Mouse (Mus musculus) MEL (cell line): ENCODE results near the gene Ccdc157. TPM values are rescaled to one million over a fixed set of nuclear protein-coding genes. Genes with fewer than 3 reads are reported as not detected.

Experiments
- DNase-seq: peaks from one replicate; pipeline ENCODE4 v3.0.0; 2011; ENCODE audit warnings: low read depth, low spot score
- H3K27ac ChIP-seq: 2 replicates; pipeline ENCODE4 v1.5.1; 2012; ENCODE audit warnings: low read depth, mild to moderate bottlenecking, control low read depth, low read length, moderate library complexity; ENCODE audit not compliant: control insufficient read depth
- H3K27me3 ChIP-seq, 2 experiments: fragments of 150-350 bp in 1 of 2; sonication (generic) in 1 of 2; 2 replicates each; pipeline ENCODE4 v1.6.1; 2012; ENCODE audit warnings: low read length in 2 of 2, mild to moderate bottlenecking in 2 of 2, improper control_type of control experiment in 1 of 2, moderate library complexity in 1 of 2; ENCODE audit not compliant: insufficient read depth in 2 of 2, control insufficient read depth in 1 of 2
- H3K36me3 ChIP-seq, 2 experiments: 2 replicates each; pipeline ENCODE4 v1.6.1; 2012 to 2014; ENCODE audit warnings: low read length in 2 of 2, improper control_type of control experiment in 1 of 2, inconsistent platforms in 1 of 2, mild to moderate bottlenecking in 1 of 2; ENCODE audit not compliant: insufficient read depth in 2 of 2, control insufficient read depth in 1 of 2
- H3K4me1 ChIP-seq, 2 experiments: fragments of 150-350 bp in 1 of 2; sonication (generic) in 1 of 2; 2 replicates each; pipeline ENCODE4 v1.6.1; 2012; ENCODE audit warnings: low read length in 2 of 2, improper control_type of control experiment in 1 of 2, mild to moderate bottlenecking in 1 of 2; ENCODE audit not compliant: insufficient read depth in 2 of 2, control insufficient read depth in 1 of 2
- H3K4me3 ChIP-seq, 2 experiments: fragments of 150-350 bp in 1 of 2; sonication (generic) in 1 of 2; 2 replicates each; pipeline ENCODE4 v1.5.1; 2012; ENCODE audit warnings: low read depth in 2 of 2, low read length in 2 of 2, mild to moderate bottlenecking in 2 of 2, moderate library complexity in 2 of 2, control low read depth in 1 of 2, improper control_type of control experiment in 1 of 2; ENCODE audit not compliant: control insufficient read depth in 1 of 2, insufficient read depth in 1 of 2
- H3K79me2 ChIP-seq: 2 replicates; pipeline ENCODE4 v1.6.1; 2012; ENCODE audit warnings: mild to moderate bottlenecking, low read length, moderate library complexity; ENCODE audit not compliant: control insufficient read depth, poor library complexity, insufficient read depth
- H3K9ac ChIP-seq: 2 replicates; pipeline ENCODE4 v1.6.1; 2012; ENCODE audit warnings: low read depth, mild to moderate bottlenecking, control low read depth, low read length, moderate library complexity; ENCODE audit not compliant: control insufficient read depth, poor library complexity, severe bottlenecking
- H3K9me3 ChIP-seq: fragments of 150-350 bp; sonication (generic); replicated peaks from 2 replicates; pipeline ENCODE4 v1.6.1; 2012; ENCODE audit warnings: mild to moderate bottlenecking, low read length, improper control_type of control experiment, moderate library complexity; ENCODE audit not compliant: insufficient read depth
- CHD1 ChIP-seq: IDR thresholded peaks from 2 replicates; pipeline ENCODE4 v1.6.1; 2012; ENCODE audit warnings: low read depth, mild to moderate bottlenecking, inconsistent platforms, low read length, improper control_type of control experiment
- E2F4 ChIP-seq: IDR thresholded peaks from 2 replicates; pipeline ENCODE4 v1.6.1; 2011; ENCODE audit warnings: low read depth, low read length, improper control_type of control experiment, borderline replicate concordance
- ELF1 ChIP-seq: IDR thresholded peaks from 2 replicates; pipeline ENCODE4 v1.6.1; 2014; ENCODE audit warnings: low read depth, mild to moderate bottlenecking, inconsistent platforms, low read length, improper control_type of control experiment, moderate library complexity
- EP300 ChIP-seq, 2 experiments: IDR thresholded peaks; 2 replicates each; pipeline ENCODE4 v1.6.1; 2011; ENCODE audit warnings: improper control_type of control experiment in 2 of 2, low read length in 2 of 2, low read depth in 1 of 2, mild to moderate bottlenecking in 1 of 2
- ETS1 ChIP-seq: IDR thresholded peaks from 2 replicates; pipeline ENCODE4 v1.6.1; 2012; ENCODE audit warnings: low read depth, mild to moderate bottlenecking, inconsistent platforms, low read length, improper control_type of control experiment, moderate library complexity
- GABPA ChIP-seq: IDR thresholded peaks from 2 replicates; pipeline ENCODE4 v1.6.1; 2012; ENCODE audit warnings: low read depth, mild to moderate bottlenecking, inconsistent platforms, low read length, improper control_type of control experiment, moderate library complexity
- GATA1 ChIP-seq: IDR thresholded peaks from 2 replicates; pipeline ENCODE4 v1.6.1; 2011; ENCODE audit warnings: low read depth, low read length, improper control_type of control experiment
- HCFC1 ChIP-seq: IDR thresholded peaks from 2 replicates; pipeline ENCODE4 v1.6.1; 2012; ENCODE audit warnings: low read depth, mild to moderate bottlenecking, inconsistent platforms, low read length, improper control_type of control experiment, moderate library complexity
- JUND ChIP-seq: IDR thresholded peaks from 2 replicates; pipeline ENCODE4 v1.6.1; 2011; ENCODE audit warnings: low read depth, mild to moderate bottlenecking, improper control_type of control experiment, low read length
- KAT2A ChIP-seq: conservative IDR thresholded peaks from 2 replicates; pipeline ENCODE4 v1.6.1; 2012; ENCODE audit warnings: low read depth, low read length, improper control_type of control experiment, inconsistent platforms
- MAFK ChIP-seq: IDR thresholded peaks from 2 replicates; pipeline ENCODE4 v1.6.1; 2011; ENCODE audit warnings: low read depth, mild to moderate bottlenecking, low read length, improper control_type of control experiment, borderline replicate concordance
- MAX ChIP-seq: IDR thresholded peaks from 2 replicates; pipeline ENCODE4 v1.6.1; 2011; ENCODE audit warnings: low read length, improper control_type of control experiment
- MAZ ChIP-seq: IDR thresholded peaks from 2 replicates; pipeline ENCODE4 v1.6.1; 2012; ENCODE audit warnings: low read depth, mild to moderate bottlenecking, inconsistent platforms, low read length, improper control_type of control experiment
- MEF2A ChIP-seq: IDR thresholded peaks from 2 replicates; pipeline ENCODE4 v1.6.1; 2014; ENCODE audit warnings: low read depth, mild to moderate bottlenecking, inconsistent platforms, low read length, improper control_type of control experiment; ENCODE audit not compliant: poor library complexity, insufficient replicate concordance, severe bottlenecking; ENCODE audit errors: extremely low read depth
- MXI1 ChIP-seq: IDR thresholded peaks from 2 replicates; pipeline ENCODE4 v1.6.1; 2011; ENCODE audit warnings: mild to moderate bottlenecking, low read depth, low read length, improper control_type of control experiment
- MYB ChIP-seq: IDR thresholded peaks from 2 replicates; pipeline ENCODE4 v1.6.1; 2011; ENCODE audit warnings: mild to moderate bottlenecking, low read depth, low read length, improper control_type of control experiment
- MYC ChIP-seq: IDR thresholded peaks from 2 replicates; pipeline ENCODE4 v1.6.1; 2011; ENCODE audit warnings: low read depth, mild to moderate bottlenecking, low read length, improper control_type of control experiment, moderate library complexity
- NELFE ChIP-seq: IDR thresholded peaks from 2 replicates; pipeline ENCODE4 v1.6.1; 2011; ENCODE audit warnings: low read depth, low read length, improper control_type of control experiment
- POLR2A ChIP-seq, 2 experiments: IDR thresholded peaks; 2 replicates each; pipeline ENCODE4 v1.6.1; 2011 to 2012; ENCODE audit warnings: low read length in 2 of 2, mild to moderate bottlenecking in 2 of 2, control low read depth in 1 of 2, improper control_type of control experiment in 1 of 2, low read depth in 1 of 2, moderate library complexity in 1 of 2; ENCODE audit not compliant: control insufficient read depth in 1 of 2, insufficient read depth in 1 of 2, poor library complexity in 1 of 2
- POLR2AphosphoS2 ChIP-seq: IDR thresholded peaks from 2 replicates; pipeline ENCODE4 v1.6.1; 2011; ENCODE audit warnings: low read length, improper control_type of control experiment
- POLR2AphosphoS5 ChIP-seq: IDR thresholded peaks from 2 replicates; pipeline ENCODE4 v1.6.1; 2012; ENCODE audit warnings: low read depth, borderline replicate concordance, mild to moderate bottlenecking, inconsistent platforms, low read length, moderate library complexity, mixed read lengths
- RAD21 ChIP-seq: IDR thresholded peaks from 2 replicates; pipeline ENCODE4 v1.6.1; 2011; ENCODE audit warnings: mild to moderate bottlenecking, low read depth, low read length, improper control_type of control experiment
- RCOR1 ChIP-seq: IDR thresholded peaks from 2 replicates; pipeline ENCODE4 v1.6.1; 2012; ENCODE audit warnings: low read depth, mild to moderate bottlenecking, inconsistent platforms, low read length, improper control_type of control experiment
- SIN3A ChIP-seq: IDR thresholded peaks from 2 replicates; pipeline ENCODE4 v1.6.1; 2012; ENCODE audit warnings: low read length, improper control_type of control experiment, inconsistent platforms
- SMC3 ChIP-seq: IDR thresholded peaks from 2 replicates; pipeline ENCODE4 v1.6.1; 2011; ENCODE audit warnings: low read depth, low read length, improper control_type of control experiment
- TAL1 ChIP-seq: IDR thresholded peaks from 2 replicates; pipeline ENCODE4 v1.6.1; 2012; ENCODE audit warnings: mild to moderate bottlenecking, inconsistent platforms, low read length, moderate library complexity, mixed read lengths
- TBP ChIP-seq: IDR thresholded peaks from 2 replicates; pipeline ENCODE4 v1.8.0; 2011; ENCODE audit warnings: low read depth, low read length, improper control_type of control experiment
- TCF12 ChIP-seq: IDR thresholded peaks from 2 replicates; pipeline ENCODE4 v1.6.1; 2014; ENCODE audit warnings: low read depth, mild to moderate bottlenecking, inconsistent platforms, low read length, improper control_type of control experiment, moderate library complexity
- UBTF ChIP-seq: IDR thresholded peaks from 2 replicates; pipeline ENCODE4 v1.6.1; 2012; ENCODE audit warnings: low read depth, mild to moderate bottlenecking, inconsistent platforms, low read length, improper control_type of control experiment, moderate library complexity, borderline replicate concordance; ENCODE audit not compliant: insufficient read depth
- USF1 ChIP-seq: IDR thresholded peaks from 2 replicates; pipeline ENCODE4 v1.6.1; 2014; ENCODE audit warnings: low read depth, mild to moderate bottlenecking, inconsistent platforms, low read length, improper control_type of control experiment, moderate library complexity
- USF2 ChIP-seq, 2 experiments: IDR thresholded peaks; 2 replicates each; pipeline ENCODE4 v1.6.1; 2011 to 2012; ENCODE audit warnings: improper control_type of control experiment in 2 of 2, low read length in 2 of 2, borderline replicate concordance in 1 of 2, inconsistent platforms in 1 of 2, low read depth in 1 of 2, mild to moderate bottlenecking in 1 of 2; ENCODE audit not compliant: insufficient read depth in 1 of 2
- ZC3H11A ChIP-seq: IDR thresholded peaks from 2 replicates; pipeline ENCODE4 v1.6.1; 2012; ENCODE audit warnings: low read depth, mild to moderate bottlenecking, inconsistent platforms, low read length, improper control_type of control experiment
- ZKSCAN1 ChIP-seq: IDR thresholded peaks from 2 replicates; pipeline ENCODE4 v1.6.1; 2012; ENCODE audit warnings: low read depth, mild to moderate bottlenecking, inconsistent platforms, low read length, improper control_type of control experiment, moderate library complexity
- ZMIZ1 ChIP-seq: IDR thresholded peaks from 2 replicates; pipeline ENCODE4 v1.6.1; 2012; ENCODE audit warnings: low read depth, mild to moderate bottlenecking, inconsistent platforms, low read length, improper control_type of control experiment, moderate library complexity
- polyA plus RNA-seq, 2 experiments: library from polyadenylated mRNA; stranded (reverse) in 1 of 2; unstranded in 1 of 2; fragments of >175 nt in 1 of 2; fragments of >200 nt in 1 of 2; gene quantifications; 2 replicates each; pipeline versions ENCODE4 v1.2.1 to v1.2.4; 2012; ENCODE audit warnings: low replicate concordance in 2 of 2, low read depth in 1 of 2; ENCODE audit not compliant: insufficient read length in 2 of 2, insufficient read depth in 1 of 2, missing spikeins in 1 of 2
- total RNA-seq: library from RNA; depleted of rRNA; stranded (reverse); fragments of 300-350 nt; gene quantifications from 2 replicates; pipeline ENCODE4 v1.2.3, GENCODE M21; 2012

The Ccdc157 gene
- total and polyA plus RNA-seq, 3 experiments: 2.0 to 2.9 TPM; not detected in 1

DNA sequence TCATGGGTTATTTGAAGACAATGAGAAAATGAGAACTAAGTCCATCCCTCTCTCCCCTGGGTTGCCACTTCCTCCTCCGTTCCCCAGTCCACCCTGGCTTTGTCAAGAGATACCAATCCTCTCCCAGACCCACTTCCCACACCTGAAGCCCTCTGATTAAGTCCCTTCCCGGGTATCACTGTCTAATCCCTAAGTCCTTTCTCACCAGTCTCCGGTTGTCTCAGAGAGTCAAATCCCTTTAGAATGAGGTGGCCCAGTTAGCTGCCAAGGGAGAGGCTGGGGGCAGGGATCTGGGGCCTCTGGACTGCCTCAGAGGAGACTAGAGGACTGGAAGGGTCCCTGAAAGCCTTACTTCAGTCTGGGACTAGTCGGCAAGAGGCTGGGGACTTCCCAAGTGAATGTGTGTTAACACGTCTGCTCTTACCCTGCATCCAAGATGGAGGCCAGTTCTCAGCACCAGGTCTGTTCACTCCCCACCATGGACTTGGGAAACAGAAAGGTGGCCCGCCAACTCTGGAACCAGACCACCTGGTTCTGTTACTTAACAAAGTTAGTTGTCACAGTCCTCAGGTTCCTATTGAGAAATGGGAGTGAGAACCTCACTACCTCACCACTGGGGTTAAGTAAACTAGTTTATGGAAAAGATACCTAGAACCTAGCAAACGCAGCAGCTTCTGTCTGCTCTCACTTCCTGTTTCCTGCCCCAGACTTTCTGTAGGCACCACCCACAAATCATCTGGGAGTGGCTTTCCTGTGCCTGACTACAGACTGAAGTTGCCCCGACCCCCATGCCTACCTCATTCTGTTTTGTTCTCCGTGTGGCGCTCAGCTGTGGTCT lies 37.1 kb downstream of the Ccdc157 start, which contains the start of gene Sec14l2:
Gene Sec14l2 (minus strand): TSS at position 674 of the 838 bp plus-strand sequence.
- TF ChIP-seq ELF1: peak; percentile 96
- peak; percentile 37 to 96; a peak in 2 of 4 replicates for TF ChIP-seq POLR2A (IDR thresholded peaks at IDR 0.05; ENCODE audit: control insufficient read depth in 1 of 2, insufficient read depth in 1 of 2, low read depth in 1 of 2, low read length in 2 of 2, poor library complexity in 1 of 2)
- no peak for TF ChIP-seq ZC3H11A
- TF ChIP-seq MYB: no peak
- TF ChIP-seq NELFE: peak; percentile 98
- no peak; the same call in none of the 2 replicates for TF ChIP-seq MXI1
- no peak; the same call in 1 of the 2 replicates for TF ChIP-seq MAZ
- TF ChIP-seq GATA1: no peak
- TF ChIP-seq KAT2A: no peak
- no peak for TF ChIP-seq USF2 (IDR thresholded peaks at IDR 0.05; ENCODE audit: borderline replicate concordance in 1 of 2, insufficient read depth in 1 of 2, low read depth in 1 of 2, low read length in 2 of 2)
- TF ChIP-seq MAX: no peak; the same call in 1 of the 2 replicates
- peak; percentile 30; the same call in 1 of the 2 replicates for TF ChIP-seq TAL1
- no peak for TF ChIP-seq CHD1
- 0 out of 2 replicates have a peak, but pooled peaks have one; percentile 14 for TF ChIP-seq JUND
- no peak for TF ChIP-seq E2F4
- TF ChIP-seq ZKSCAN1: no peak
- TF ChIP-seq SIN3A: peak; percentile 83
- no peak for TF ChIP-seq GABPA
- peak; percentile 21 to 30; a peak in 1 of 4 replicates for TF ChIP-seq EP300 (IDR thresholded peaks at IDR 0.05; ENCODE audit: low read depth in 1 of 2, low read length in 2 of 2)
- peak; percentile 37; the same call in 1 of the 2 replicates for TF ChIP-seq ETS1
- peak; percentile 3; the same call in 1 of the 2 replicates for TF ChIP-seq USF1
- TF ChIP-seq MEF2A: no peak
- TF ChIP-seq TBP: peak; percentile 94
- TF ChIP-seq POLR2AphosphoS5: peak; percentile 68; the same call in 1 of the 2 replicates
- peak; percentile 77 for TF ChIP-seq HCFC1
- no peak for TF ChIP-seq RAD21
- TF ChIP-seq UBTF: no peak
- TF ChIP-seq TCF12: peak; percentile 76
- TF ChIP-seq POLR2AphosphoS2: peak; percentile 97
- no peak for TF ChIP-seq MAFK
- TF ChIP-seq RCOR1: 0 out of 2 replicates have a peak, but pooled peaks have one; percentile 26
- TF ChIP-seq MYC: no peak; the same call in 1 of the 2 replicates
- no peak for TF ChIP-seq SMC3
- peak; percentile 98 for TF ChIP-seq ZMIZ1
- TF ChIP-seq, all 39 proteins: peak for 16
- Histone ChIP-seq H3K4me3 (peak within 1 kb of the TSS; percentile 51 to 76), H3K27ac (peak within 1 kb of the TSS; percentile 82), H3K9ac (peak within 1 kb of the TSS; percentile 63), H3K79me2 (no peaks in the 10 kb centered on the region), H3K27me3 (no peaks in the 10 kb centered on the region), H3K9me3 (no peaks in the 10 kb centered on the region), H3K36me3 (peaks cover 0 to 12% of the 10 kb centered on the region in 2 experiments; a peak in 2 of 4 replicates), H3K4me1 (peaks cover 4 to 32% of the 10 kb centered on the region in 2 experiments; a peak in 3 of 4 replicates)
- DNase-seq: peak; percentile 94
